Mouse (Mus musculus) heart, embryonic 16.5 days (tissue): ENCODE measurements around the gene Tubb1. TPM values are rescaled to one million over a fixed set of nuclear protein-coding genes. Genes with fewer than 3 reads are reported as not detected.

ENCODE experiments used
- ATAC-seq: fragments of 200-750 bp; cut with Nextera tagmentation; replicated peaks from 2 replicates; pipeline ENCODE4 v1.8.0; 2017; ENCODE audit warnings: moderate number of reproducible peaks; ENCODE audit not compliant: insufficient read depth, low FRiP score; ENCODE audit errors: extremely low read depth
- H3K27ac ChIP-seq: fragments of 300-500 bp; sonication (generic); 2 replicates; pipeline ENCODE4 v1.5.1; 2014; ENCODE audit warnings: mild to moderate bottlenecking, low read length, control low read depth, moderate library complexity
- H3K27me3 ChIP-seq: fragments of 300-500 bp; sonication (generic); 2 replicates; pipeline ENCODE4 v1.6.1; 2014; ENCODE audit warnings: low read length, mixed read lengths; ENCODE audit not compliant: control insufficient read depth, insufficient read depth
- H3K36me3 ChIP-seq: fragments of 300-500 bp; sonication (generic); 2 replicates; pipeline ENCODE4 v1.6.1; 2014; ENCODE audit not compliant: control insufficient read depth, insufficient read depth
- H3K4me1 ChIP-seq: fragments of 300-500 bp; sonication (generic); 2 replicates; pipeline ENCODE4 v1.6.1; 2014; ENCODE audit warnings: low read length, mixed read lengths; ENCODE audit not compliant: control insufficient read depth, insufficient read depth
- H3K4me2 ChIP-seq: fragments of 300-500 bp; sonication (generic); 2 replicates; pipeline ENCODE4 v1.6.1; 2014; ENCODE audit warnings: low read depth, mild to moderate bottlenecking, control low read depth, low read length
- H3K4me3 ChIP-seq: fragments of 300-500 bp; sonication (generic); 2 replicates; pipeline ENCODE4 v1.5.1; 2014; ENCODE audit warnings: mild to moderate bottlenecking, control low read depth, low read length
- H3K9ac ChIP-seq: fragments of 300-500 bp; sonication (generic); 2 replicates; pipeline ENCODE4 v1.6.1; 2014; ENCODE audit warnings: low read length, control low read depth
- H3K9me3 ChIP-seq: fragments of 300-500 bp; sonication (generic); replicated peaks from 2 replicates; pipeline ENCODE4 v1.6.1; 2016; ENCODE audit warnings: low read length; ENCODE audit not compliant: control insufficient read depth
- WGBS: fragments of 180-500 bp; shearing (Covaris S2); extraction: QIAGEN DNeasy Blood & Tissue Kit; methylation state at CpG from one replicate; pipeline ENCODE4 v1.1.7; 2014; 5-methylcytosine and 5-hydroxymethylcytosine counted together
- polyA plus RNA-seq: library from polyadenylated mRNA; unstranded; fragments of >200 nt; fragmentation: Nextera tagmentation; extraction: Ambion mirVana; gene quantifications from 2 replicates; pipeline ENCODE4 v1.2.1, GENCODE M21; 2015

The Tubb1 gene
- polyA plus RNA-seq, 1 experiment from 2014 or later: 2.5 TPM

GRCm38 (mm10) chr2:174439450-174439838 is 11.1 kb upstream of the Tubb1 start:
- H3K27me3 ChIP-seq: no peaks in the 10 kb centered on the region
- ATAC-seq: no peak
- peak overlapping the region; percentile 77 for H3K4me2 ChIP-seq
- H3K4me3 ChIP-seq: no peak overlapping the region
- no peaks in the 10 kb centered on the region for H3K9me3 ChIP-seq
- H3K9ac ChIP-seq: peak overlapping the region; percentile 74
- 33% methylated on average over 5 of the region's 5 CpGs for WGBS
- H3K36me3 ChIP-seq: 0 out of 2 replicates have a peak, but pooled peaks cover 5% of the 10 kb centered on the region
- no peak overlapping the region for H3K27ac ChIP-seq
- peaks cover 24% of the 10 kb centered on the region for H3K4me1 ChIP-seq

GRCm38 (mm10) chr2:174439961-174440360 is 10.5 kb upstream of the Tubb1 start:
- Histone ChIP-seq H3K4me2 (no peak overlapping the region), H3K36me3 (0 out of 2 replicates have a peak, but pooled peaks cover 5% of the 10 kb centered on the region), H3K4me3 (no peak overlapping the region), H3K27ac (no peak overlapping the region), H3K9me3 (no peaks in the 10 kb centered on the region), H3K9ac (no peak overlapping the region), H3K27me3 (no peaks in the 10 kb centered on the region), H3K4me1 (peaks cover 24% of the 10 kb centered on the region)
- 76% methylated on average over 9 of the region's 9 CpGs for WGBS
- ATAC-seq: no peak

GRCm38 (mm10) chr2:174441898-174442297 is 8.6 kb upstream of the Tubb1 start:
- no peaks in the 10 kb centered on the region for H3K36me3 ChIP-seq
- ATAC-seq: no peak
- 56% methylated on average over 4 of the region's 4 CpGs for WGBS
- no peak overlapping the region for H3K27ac ChIP-seq
- no peaks in the 10 kb centered on the region for H3K9me3 ChIP-seq
- no peak overlapping the region for H3K4me2 ChIP-seq
- no peak overlapping the region for H3K4me3 ChIP-seq
- peaks cover 24% of the 10 kb centered on the region for H3K4me1 ChIP-seq
- H3K27me3 ChIP-seq: no peaks in the 10 kb centered on the region
- no peak overlapping the region for H3K9ac ChIP-seq

GRCm38 (mm10) chr2:174442460-174442859 is 8.0 kb upstream of the Tubb1 start:
- Histone ChIP-seq H3K27me3 (no peaks in the 10 kb centered on the region), H3K9me3 (no peaks in the 10 kb centered on the region), H3K9ac (no peak overlapping the region), H3K4me2 (no peak overlapping the region), H3K4me1 (peaks cover 20% of the 10 kb centered on the region), H3K27ac (peak overlapping the region; percentile 59), H3K36me3 (no peaks in the 10 kb centered on the region), H3K4me3 (no peak overlapping the region)
- ATAC-seq: no peak
- 55% methylated on average over 9 of the region's 9 CpGs for WGBS

- Histone ChIP-seq H3K4me3 (no peak overlapping the region), H3K4me1 (peaks cover 16% of the 10 kb centered on the region), H3K9me3 (no peaks in the 10 kb centered on the region), H3K9ac (no peak overlapping the region), H3K4me2 (no peak overlapping the region), H3K36me3 (no peaks in the 10 kb centered on the region), H3K27me3 (no peaks in the 10 kb centered on the region), H3K27ac (peak overlapping the region; percentile 59; the same call in 1 of the 2 replicates)
- 39% methylated on average over 2 of the region's 2 CpGs for WGBS
- no peak for ATAC-seq
Measured at GRCm38 (mm10) chr2:174443046-174443445, 7.4 kb upstream of the Tubb1 start.

GRCm38 (mm10) chr2:174444359-174444758 is 6.1 kb upstream of the Tubb1 start:
- H3K4me3 ChIP-seq: no peak overlapping the region
- no peak for ATAC-seq

GRCm38 (mm10) chr2:174445018-174445417 is 5.5 kb upstream of the Tubb1 start:
- Histone ChIP-seq H3K4me1 (peaks cover 4% of the 10 kb centered on the region; the same call in 1 of the 2 replicates), H3K27me3 (no peaks in the 10 kb centered on the region), H3K9ac (no peak overlapping the region), H3K9me3 (no peaks in the 10 kb centered on the region), H3K4me2 (no peak overlapping the region), H3K27ac (no peak overlapping the region), H3K4me3 (no peak overlapping the region), H3K36me3 (no peaks in the 10 kb centered on the region)
- 73% methylated on average over 6 of the region's 6 CpGs for WGBS
- no peak for ATAC-seq

More at GRCm38 (mm10) chr2:174444359-174444758, 6.1 kb upstream of the Tubb1 start:
- H3K9me3 ChIP-seq: no peaks in the 10 kb centered on the region
- 72% methylated on average over 7 of the region's 7 CpGs for WGBS
- no peak overlapping the region for H3K4me2 ChIP-seq
- peaks cover 7% of the 10 kb centered on the region; the same call in 1 of the 2 replicates for H3K4me1 ChIP-seq
- H3K9ac ChIP-seq: no peak overlapping the region
- no peaks in the 10 kb centered on the region for H3K36me3 ChIP-seq
- no peaks in the 10 kb centered on the region for H3K27me3 ChIP-seq
- no peak overlapping the region for H3K27ac ChIP-seq

- Histone ChIP-seq H3K4me1 (peaks cover 4% of the 10 kb centered on the region; the same call in 1 of the 2 replicates), H3K27me3 (no peaks in the 10 kb centered on the region), H3K9me3 (no peaks in the 10 kb centered on the region), H3K36me3 (no peaks in the 10 kb centered on the region), H3K27ac (no peak overlapping the region), H3K4me3 (no peak overlapping the region), H3K9ac (no peak overlapping the region), H3K4me2 (no peak overlapping the region)
- no peak for ATAC-seq
- WGBS: 56% methylated on average over 7 of the region's 7 CpGs
Measured at GRCm38 (mm10) chr2:174446492-174446891, 4.0 kb upstream of the Tubb1 start.

GRCm38 (mm10) chr2:174446905-174447304 is 3.6 kb upstream of the Tubb1 start:
- Histone ChIP-seq H3K4me2 (no peak overlapping the region), H3K4me3 (no peak overlapping the region), H3K9ac (no peak overlapping the region), H3K4me1 (peaks cover 4% of the 10 kb centered on the region; the same call in 1 of the 2 replicates), H3K27me3 (no peaks in the 10 kb centered on the region), H3K27ac (no peak overlapping the region), H3K9me3 (no peaks in the 10 kb centered on the region), H3K36me3 (no peaks in the 10 kb centered on the region)
- WGBS: 67% methylated on average over 8 of the region's 8 CpGs
- ATAC-seq: no peak
